Mouse (Mus musculus) megakaryocyte, embryonic 14.5 days (primary cell): ENCODE results near the gene Gm11042.

Experiments used
- FLI1 ChIP-seq: IDR thresholded peaks from 2 replicates; pipeline ENCODE4 v1.6.1; 2012; ENCODE audit warnings: low read length, inconsistent platforms, mixed read lengths
- GATA1 ChIP-seq: IDR thresholded peaks from 3 replicates; pipeline ENCODE4 v1.6.1; 2012; ENCODE audit warnings: mixed read lengths, low read length, inconsistent platforms, borderline replicate concordance

DNA sequence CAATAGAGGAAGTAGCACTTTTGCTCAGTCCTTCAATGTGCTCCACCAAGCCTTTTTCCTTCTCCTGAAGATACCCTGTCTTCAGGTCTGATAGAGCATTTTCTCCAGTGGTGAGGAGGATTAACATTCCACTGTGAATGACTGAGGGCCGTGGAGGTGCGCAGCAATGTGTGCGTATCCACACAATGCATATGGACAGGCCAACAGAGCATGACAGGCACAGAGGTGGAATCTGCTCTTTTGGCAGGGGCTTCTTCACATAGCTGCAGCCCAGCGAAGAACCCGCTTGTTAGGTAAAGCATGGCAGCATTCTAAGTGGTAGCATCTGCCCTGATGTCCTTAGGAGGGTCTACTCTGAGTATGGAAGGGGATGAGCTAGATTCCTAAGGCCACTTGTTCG lies 17.5 kb upstream of the Gm11042 start:
- TF ChIP-seq GATA1, result no peak
- TF ChIP-seq FLI1, result no peak
